Mouse (Mus musculus): ENCODE measurements around the gene Tiprl.

GRCm38 (mm10) chr1:165284096-165284495 lies 47.3 kb upstream of the Tiprl start:
- TF ChIP-seq GATA1 (IDR thresholded peaks at IDR 0.05; ENCODE audit: borderline replicate concordance, low read length), result no peak
- no peak for TF ChIP-seq FLI1 (IDR thresholded peaks at IDR 0.05; ENCODE audit: low read length)

All from megakaryocyte, embryonic 14.5 days (primary cell).